Mouse (Mus musculus) splenic B cell, adult 2 months (primary cell): ENCODE measurements at regions not wholly inside any gene's neighbourhood (a gene's known extent, or its start where the extent isn't known, plus 50 kb on each side); places are given as distances from the start of the nearest gene placed in this dataset.

Source experiments
- DNase-seq: peaks from one replicate; pipeline ENCODE4 v3.0.0-alpha.2; 2011; ENCODE audit warnings: low read depth, low spot score
- H3K27me3 ChIP-seq: 2 replicates; pipeline ENCODE4 v1.6.1; 2012; ENCODE audit warnings: mild to moderate bottlenecking, low read length, moderate library complexity, mixed read lengths; ENCODE audit not compliant: control insufficient read depth, poor library complexity, insufficient read depth, severe bottlenecking
- H3K36me3 ChIP-seq: 2 replicates; pipeline ENCODE4 v1.6.1; 2012; ENCODE audit warnings: mild to moderate bottlenecking, low read length, moderate library complexity, mixed read lengths; ENCODE audit not compliant: control insufficient read depth, poor library complexity, insufficient read depth, severe bottlenecking

DNA sequence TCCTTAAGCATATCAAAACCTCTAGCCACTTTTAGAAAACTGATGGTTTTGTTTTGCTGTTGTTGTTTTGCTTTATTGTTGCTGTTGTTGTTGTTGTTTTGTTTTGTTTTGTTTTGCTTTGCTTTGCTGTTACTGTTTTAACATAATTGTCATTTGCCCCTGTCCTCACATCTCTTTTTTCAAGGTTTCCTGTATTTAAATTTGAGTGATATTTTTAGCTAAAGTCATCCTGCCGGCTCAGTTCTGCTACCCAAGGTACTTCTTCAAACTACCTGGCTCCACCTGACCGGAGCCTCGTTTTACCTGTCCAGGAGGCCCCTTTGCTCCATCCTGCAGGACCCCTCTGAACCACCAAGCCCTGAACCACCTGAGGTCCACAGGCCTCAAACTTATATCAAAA is 253.4 kb downstream of the Tle4 start:
- Histone ChIP-seq H3K27me3 (no peaks in the 10 kb centered on the region), H3K36me3 (no peaks in the 10 kb centered on the region)
- DNase-seq = peak; percentile 32

DNA sequence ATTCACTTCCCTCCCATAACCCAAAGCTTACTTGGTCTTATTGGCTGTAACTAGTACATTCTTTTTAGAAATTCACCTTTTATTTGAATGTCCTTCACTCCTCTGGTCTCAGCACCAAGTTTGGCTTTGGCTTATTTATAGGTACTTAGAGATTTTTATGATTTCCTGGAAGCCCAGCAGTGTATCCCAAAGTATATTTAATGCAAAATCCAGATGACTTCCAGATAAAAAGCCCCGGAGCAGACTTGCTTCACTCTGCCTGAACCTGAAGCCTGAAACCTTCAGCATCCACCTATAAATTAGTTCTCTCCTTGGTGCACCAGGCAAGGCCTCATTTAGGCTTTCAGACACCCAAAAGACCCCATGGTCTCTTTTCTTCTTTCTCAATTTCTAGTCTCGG is 250.8 kb downstream of the Tle4 start:
- no peaks in the 10 kb centered on the region for H3K36me3 ChIP-seq
- H3K27me3 ChIP-seq = no peaks in the 10 kb centered on the region
- no peak for DNase-seq

DNA sequence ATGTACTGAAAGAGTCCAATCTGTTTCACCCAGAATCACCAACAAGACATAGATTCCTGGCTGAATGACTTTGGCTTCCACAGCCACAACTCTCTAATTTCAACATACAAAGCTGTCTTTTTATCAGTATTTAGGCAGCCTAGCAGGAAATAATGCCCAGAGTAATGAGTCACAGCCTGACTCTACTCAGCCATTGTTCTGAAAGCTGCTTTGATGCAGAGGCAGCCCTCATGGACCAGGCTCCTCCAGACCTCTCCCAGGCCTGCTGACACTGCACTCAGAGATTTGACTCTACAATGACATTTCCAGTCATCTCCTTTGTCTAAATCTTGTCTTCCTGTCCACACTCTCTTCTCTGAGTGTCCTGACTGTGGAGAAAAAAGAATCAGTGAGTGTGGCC is 250.4 kb downstream of the Tle4 start:
- no peaks in the 10 kb centered on the region for H3K27me3 ChIP-seq
- no peak for DNase-seq
- no peaks in the 10 kb centered on the region for H3K36me3 ChIP-seq

DNA sequence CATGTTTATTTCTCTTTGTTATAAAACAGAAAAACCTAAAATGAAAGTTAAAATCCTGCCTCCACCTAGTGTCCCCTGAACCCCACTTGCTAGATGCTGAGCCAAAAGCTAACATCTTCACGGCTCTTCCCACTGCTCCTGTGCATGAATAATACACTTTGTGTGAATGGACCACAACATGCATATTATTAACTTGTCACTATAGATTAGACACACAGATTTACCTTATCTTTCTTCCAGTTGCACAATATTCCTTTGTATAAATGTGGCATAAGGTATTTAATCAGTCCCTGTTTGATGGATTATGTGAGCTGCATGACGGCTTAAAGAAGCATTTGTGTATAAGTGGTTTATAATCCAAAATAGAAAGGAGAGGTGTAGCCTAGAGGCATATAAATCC is 248.1 kb downstream of the Tle4 start:
- Histone ChIP-seq H3K36me3 (no peaks in the 10 kb centered on the region), H3K27me3 (no peaks in the 10 kb centered on the region)
- DNase-seq = no peak

DNA sequence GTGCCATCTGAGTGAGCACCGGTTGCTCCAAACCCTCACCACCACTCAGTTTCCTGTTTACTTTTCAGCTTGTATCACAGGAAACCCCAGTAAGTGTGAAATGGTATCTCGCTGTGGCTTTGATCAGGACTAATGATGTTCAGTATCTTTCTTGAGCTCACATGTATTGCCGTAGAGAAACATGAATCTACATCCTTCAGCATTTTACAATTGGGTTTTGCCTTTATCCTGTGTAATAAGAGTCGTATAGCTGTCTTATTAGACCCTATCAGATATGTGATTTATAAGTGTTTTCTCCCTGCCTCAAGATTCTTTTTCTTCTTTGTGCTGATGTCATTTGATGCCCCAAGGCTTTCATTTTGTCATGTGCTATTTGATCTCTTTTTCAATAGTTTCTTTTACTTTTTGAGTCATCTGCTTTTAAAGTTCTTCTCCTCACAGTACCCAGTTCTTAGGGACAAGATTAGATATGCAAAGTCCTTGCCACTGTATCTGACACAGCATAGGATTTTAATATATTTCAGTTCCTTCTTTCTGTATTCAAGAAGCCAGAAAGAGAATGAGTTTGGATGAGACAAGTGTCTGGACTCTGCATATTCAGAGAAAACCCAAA is 246.0 kb downstream of the Tle4 start:
- Histone ChIP-seq H3K36me3 (no peaks in the 10 kb centered on the region), H3K27me3 (no peaks in the 10 kb centered on the region)
- peak; percentile 51 for DNase-seq

DNA sequence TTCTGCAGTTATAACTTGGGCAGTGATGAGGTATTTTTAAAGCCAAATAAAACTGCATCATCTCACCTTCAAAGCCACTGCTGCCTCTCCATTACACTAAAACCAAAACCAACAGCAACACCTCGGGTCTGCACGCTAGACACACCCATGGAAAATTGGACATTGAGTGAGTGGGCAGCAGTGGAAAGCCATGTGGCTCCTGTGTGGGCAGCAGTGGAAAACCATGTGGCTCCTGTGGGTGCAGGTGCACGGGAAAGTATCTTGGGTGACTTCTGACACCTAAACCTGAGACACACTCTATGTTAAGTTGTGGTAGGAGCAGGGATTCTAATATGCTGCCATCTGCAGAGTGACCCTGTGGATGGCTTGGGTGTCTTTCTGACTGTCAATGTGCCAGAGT is 245.3 kb downstream of the Tle4 start:
- Histone ChIP-seq H3K27me3 (no peaks in the 10 kb centered on the region), H3K36me3 (no peaks in the 10 kb centered on the region)
- peak; percentile 46 for DNase-seq

DNA sequence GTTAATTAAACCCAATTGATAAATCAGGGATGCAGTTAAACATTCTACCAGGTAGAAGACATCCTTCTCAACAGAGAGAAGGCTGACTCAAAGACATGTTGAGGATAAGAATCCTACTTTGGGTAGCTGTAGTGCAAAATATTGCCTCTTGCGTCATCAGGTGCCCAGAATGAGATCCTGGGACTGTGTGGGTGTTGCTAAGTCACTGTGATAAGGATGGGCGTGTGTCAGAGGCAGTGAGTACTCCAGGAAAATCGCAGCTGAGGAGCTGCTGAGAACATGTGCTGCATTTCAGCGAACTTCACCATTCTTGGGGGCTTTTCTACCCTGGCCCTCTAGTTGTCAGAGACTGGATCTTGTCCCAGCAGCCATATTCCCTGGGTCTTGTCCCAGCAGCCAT is 244.7 kb downstream of the Tle4 start:
- no peak for DNase-seq
- no peaks in the 10 kb centered on the region for H3K27me3 ChIP-seq
- no peaks in the 10 kb centered on the region for H3K36me3 ChIP-seq

DNA sequence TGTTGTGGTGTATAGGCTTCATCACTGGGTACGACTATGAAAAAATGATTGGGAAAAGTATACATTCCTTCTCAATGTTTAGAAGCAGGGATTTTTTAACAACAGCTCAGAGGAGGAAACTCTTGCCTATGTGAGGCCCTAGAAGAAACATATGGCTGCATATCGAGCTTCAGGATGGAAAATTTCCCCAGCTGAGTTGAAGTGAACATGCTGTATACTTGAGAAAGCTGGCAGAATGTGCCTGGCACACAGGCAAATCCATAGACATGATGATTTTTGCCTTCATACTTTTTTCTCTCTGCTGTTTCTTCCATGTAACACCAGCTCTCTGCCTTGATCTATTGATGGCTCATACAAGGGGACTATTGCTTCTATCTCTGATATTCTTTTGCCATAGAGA is 242.7 kb downstream of the Tle4 start:
- Histone ChIP-seq H3K27me3 (no peaks in the 10 kb centered on the region), H3K36me3 (no peaks in the 10 kb centered on the region)
- no peak for DNase-seq

DNA sequence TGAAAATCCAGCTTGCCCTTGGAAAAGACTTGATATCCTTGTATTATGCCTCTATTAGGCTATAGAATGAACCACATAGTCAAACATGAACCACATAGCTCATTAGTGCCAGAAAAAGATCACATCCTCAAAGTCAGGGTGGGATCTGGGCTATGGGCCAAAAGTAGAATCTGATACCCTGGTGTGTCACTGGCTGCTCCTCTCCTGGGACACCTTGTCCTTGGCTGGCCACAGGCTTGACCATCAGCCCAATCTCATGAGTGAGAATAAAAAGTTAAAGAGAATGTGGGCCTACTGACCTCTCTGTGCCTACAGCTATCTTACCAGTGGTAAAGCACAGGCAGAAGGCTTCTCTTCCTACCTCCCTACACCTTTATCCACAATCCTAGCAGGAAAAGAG is 241.9 kb downstream of the Tle4 start:
- no peaks in the 10 kb centered on the region for H3K27me3 ChIP-seq
- DNase-seq = no peak

DNA sequence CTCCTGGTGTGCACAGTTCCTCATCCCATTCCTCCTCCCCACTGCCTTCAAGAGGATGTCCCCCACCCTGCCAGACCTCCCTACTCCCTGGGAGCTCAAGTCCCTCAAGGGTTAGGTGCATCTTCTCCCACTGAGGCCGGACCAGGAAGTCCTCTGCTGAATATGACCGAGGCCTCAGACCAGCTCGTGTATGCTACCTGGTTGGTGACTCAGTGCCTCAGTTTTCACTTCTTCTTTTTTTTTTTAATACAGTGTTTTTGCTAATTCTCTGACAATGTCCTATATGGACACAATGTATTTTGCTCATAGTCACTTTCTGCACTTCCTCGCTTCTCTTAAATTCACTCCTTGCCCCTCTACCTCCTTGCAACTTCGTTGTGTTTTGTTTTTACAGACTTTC is 237.2 kb downstream of the Tle4 start:
- Histone ChIP-seq H3K27me3 (no peaks in the 10 kb centered on the region), H3K36me3 (no peaks in the 10 kb centered on the region)
- peak; percentile 45 for DNase-seq

More for the DNA sequence above, 241.9 kb downstream of the Tle4 start:
- no peaks in the 10 kb centered on the region for H3K36me3 ChIP-seq

DNA sequence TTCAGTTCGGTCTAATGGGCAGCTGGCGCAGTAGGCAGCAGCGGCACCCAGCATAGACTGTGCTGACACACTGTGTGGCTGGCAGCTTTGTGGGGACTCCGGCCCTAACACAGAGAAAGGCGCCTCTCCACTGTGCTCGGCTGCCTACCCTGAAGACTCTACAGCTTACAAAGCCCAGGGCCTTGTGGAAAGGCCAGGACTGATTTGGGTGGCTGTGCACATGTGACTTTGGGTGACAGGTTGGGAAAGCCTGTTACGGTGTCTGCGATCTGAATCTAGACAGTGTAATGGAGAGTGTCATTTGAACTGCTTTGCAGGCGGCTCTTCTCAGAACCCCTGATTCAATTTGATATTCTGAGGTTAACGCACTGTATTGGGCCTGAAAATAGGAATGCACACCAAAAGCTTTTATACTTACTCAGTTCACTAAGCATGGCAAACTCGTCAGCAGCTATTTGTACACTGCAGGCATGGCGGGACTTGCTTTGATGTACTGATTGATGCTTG is 228.7 kb downstream of the Tle4 start:
- Histone ChIP-seq H3K36me3 (no peaks in the 10 kb centered on the region), H3K27me3 (no peaks in the 10 kb centered on the region)
- no peak for DNase-seq

DNA sequence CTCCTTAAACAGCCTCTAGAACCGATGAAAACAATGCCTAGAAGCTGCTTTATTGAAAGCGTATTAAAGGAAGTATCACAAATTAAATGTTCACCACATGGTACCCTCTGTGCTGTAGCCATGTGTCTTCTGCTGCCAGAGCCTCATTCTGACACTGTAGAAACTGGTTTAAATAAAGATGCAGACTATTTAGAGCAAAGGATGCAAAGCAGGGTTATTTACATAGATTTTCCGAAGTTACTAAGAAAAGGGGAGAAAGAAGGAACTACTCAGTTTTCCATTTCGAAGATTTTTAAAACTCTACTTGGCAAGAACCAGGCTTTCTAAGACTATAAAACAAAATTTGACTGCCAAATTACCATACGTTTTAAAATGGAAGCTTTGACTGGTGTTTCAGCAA is 226.5 kb downstream of the Tle4 start:
- Histone ChIP-seq H3K27me3 (no peaks in the 10 kb centered on the region), H3K36me3 (no peaks in the 10 kb centered on the region)
- DNase-seq = no peak

DNA sequence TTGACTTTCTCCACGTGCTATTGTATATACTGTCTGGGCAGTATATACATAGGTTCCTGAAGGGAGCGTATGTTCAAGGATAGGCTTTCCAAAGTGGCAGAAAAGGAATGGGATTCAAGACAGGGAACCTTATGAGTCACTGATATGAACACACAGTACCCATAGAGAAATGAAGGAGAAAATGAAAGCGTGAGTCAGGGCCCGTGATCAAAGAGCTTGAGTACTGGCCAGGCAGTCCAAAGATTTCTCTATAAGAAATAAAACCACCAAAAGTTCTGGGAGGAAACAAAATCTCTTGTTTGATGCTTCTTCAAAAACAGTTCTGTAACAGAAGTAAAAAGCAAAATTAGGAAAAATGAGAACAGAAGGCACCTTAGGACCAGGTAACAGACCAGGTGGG is 223.9 kb downstream of the Tle4 start:
- DNase-seq = no peak
- no peaks in the 10 kb centered on the region for H3K27me3 ChIP-seq
- no peaks in the 10 kb centered on the region for H3K36me3 ChIP-seq

DNA sequence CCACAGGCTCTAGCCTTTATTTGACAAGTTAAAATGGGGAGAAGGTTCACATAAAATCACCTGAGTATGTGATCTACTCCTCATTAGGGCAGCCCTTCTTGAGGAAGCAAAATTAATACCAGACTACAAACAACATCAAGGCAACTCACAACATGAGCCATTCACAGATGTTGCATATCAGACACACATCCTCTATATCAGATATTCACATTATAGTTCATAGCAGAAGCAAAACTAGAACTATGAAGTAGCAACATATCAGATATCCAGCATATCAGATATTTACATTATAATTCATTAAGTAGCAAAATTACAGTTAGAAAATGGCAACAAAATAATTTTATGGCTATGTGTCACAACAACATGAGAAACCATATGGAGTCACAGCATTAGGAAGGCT is 217.0 kb downstream of the Tle4 start:
- Histone ChIP-seq H3K27me3 (no peaks in the 10 kb centered on the region), H3K36me3 (no peaks in the 10 kb centered on the region)
- no peak for DNase-seq

DNA sequence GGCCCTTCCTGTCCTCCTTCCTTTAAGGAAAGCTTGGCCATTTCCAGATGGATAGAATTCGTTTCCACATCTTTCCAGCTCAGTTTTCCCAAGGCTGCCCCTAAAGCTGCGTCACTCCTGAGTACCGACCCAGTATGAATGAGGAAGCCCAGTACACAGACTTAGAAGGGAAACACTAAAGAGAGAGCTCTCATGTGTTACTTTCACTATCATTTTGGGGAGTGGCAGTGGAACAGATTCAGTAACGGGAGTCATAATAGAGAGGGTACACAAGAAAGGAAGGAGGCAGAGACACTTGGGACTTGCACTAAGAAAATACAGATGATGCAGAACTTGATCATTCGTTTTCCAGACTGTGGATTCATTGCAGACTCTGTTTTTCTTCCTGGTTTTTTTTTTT is 210.1 kb downstream of the Tle4 start:
- H3K27me3 ChIP-seq = no peaks in the 10 kb centered on the region
- peak; percentile 54 for DNase-seq
- H3K36me3 ChIP-seq = no peaks in the 10 kb centered on the region

DNA sequence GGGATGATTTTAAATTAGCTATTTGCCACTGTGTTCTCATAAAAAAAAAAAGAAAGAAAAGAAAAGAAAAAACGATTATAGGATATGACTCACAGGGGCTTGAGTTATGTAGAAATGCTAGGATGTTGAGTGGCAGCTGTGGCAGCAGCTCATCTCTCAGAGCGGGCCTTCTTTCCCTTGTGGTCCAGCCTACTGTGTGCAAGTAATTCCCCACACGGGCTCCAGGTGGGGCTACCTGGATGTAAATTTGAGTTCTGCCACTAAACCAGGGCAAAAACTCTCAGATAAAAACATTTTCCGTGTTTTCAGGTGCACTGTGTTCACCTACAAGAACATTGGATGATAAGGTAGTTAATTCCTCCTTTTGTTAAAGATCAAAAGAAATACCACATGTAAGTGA is 209.3 kb downstream of the Tle4 start:
- H3K27me3 ChIP-seq = no peaks in the 10 kb centered on the region
- peak; percentile 62 for DNase-seq
- H3K36me3 ChIP-seq = no peaks in the 10 kb centered on the region
